Mouse (Mus musculus) MEL (cell line): ENCODE data around the gene Mon1a. TPM values are rescaled to one million over a fixed set of nuclear protein-coding genes. Genes with fewer than 3 reads are reported as not detected.
A peak's percentile ranks its signal among the peaks of the same experiment; 100 is the strongest.

ENCODE experiments used
- DNase-seq: peaks from one replicate; pipeline ENCODE4 v3.0.0; 2011; ENCODE audit warnings: low read depth, low spot score
- H3K27ac ChIP-seq: 2 replicates; pipeline ENCODE4 v1.5.1; 2012; ENCODE audit warnings: low read depth, mild to moderate bottlenecking, control low read depth, low read length, moderate library complexity; ENCODE audit not compliant: control insufficient read depth
- H3K27me3 ChIP-seq, 2 experiments: fragments of 150-350 bp in 1 of 2; sonication (generic) in 1 of 2; 2 replicates each; pipeline ENCODE4 v1.6.1; 2012; ENCODE audit warnings: low read length in 2 of 2, mild to moderate bottlenecking in 2 of 2, improper control_type of control experiment in 1 of 2, moderate library complexity in 1 of 2; ENCODE audit not compliant: insufficient read depth in 2 of 2, control insufficient read depth in 1 of 2
- H3K36me3 ChIP-seq, 2 experiments: 2 replicates each; pipeline ENCODE4 v1.6.1; 2012 to 2014; ENCODE audit warnings: low read length in 2 of 2, improper control_type of control experiment in 1 of 2, inconsistent platforms in 1 of 2, mild to moderate bottlenecking in 1 of 2; ENCODE audit not compliant: insufficient read depth in 2 of 2, control insufficient read depth in 1 of 2
- H3K4me1 ChIP-seq, 2 experiments: fragments of 150-350 bp in 1 of 2; sonication (generic) in 1 of 2; 2 replicates each; pipeline ENCODE4 v1.6.1; 2012; ENCODE audit warnings: low read length in 2 of 2, improper control_type of control experiment in 1 of 2, mild to moderate bottlenecking in 1 of 2; ENCODE audit not compliant: insufficient read depth in 2 of 2, control insufficient read depth in 1 of 2
- H3K4me3 ChIP-seq, 2 experiments: fragments of 150-350 bp in 1 of 2; sonication (generic) in 1 of 2; 2 replicates each; pipeline ENCODE4 v1.5.1; 2012; ENCODE audit warnings: low read depth in 2 of 2, low read length in 2 of 2, mild to moderate bottlenecking in 2 of 2, moderate library complexity in 2 of 2, control low read depth in 1 of 2, improper control_type of control experiment in 1 of 2; ENCODE audit not compliant: control insufficient read depth in 1 of 2, insufficient read depth in 1 of 2
- H3K79me2 ChIP-seq: 2 replicates; pipeline ENCODE4 v1.6.1; 2012; ENCODE audit warnings: mild to moderate bottlenecking, low read length, moderate library complexity; ENCODE audit not compliant: control insufficient read depth, poor library complexity, insufficient read depth
- H3K9ac ChIP-seq: 2 replicates; pipeline ENCODE4 v1.6.1; 2012; ENCODE audit warnings: low read depth, mild to moderate bottlenecking, control low read depth, low read length, moderate library complexity; ENCODE audit not compliant: control insufficient read depth, poor library complexity, severe bottlenecking
- H3K9me3 ChIP-seq: fragments of 150-350 bp; sonication (generic); replicated peaks from 2 replicates; pipeline ENCODE4 v1.6.1; 2012; ENCODE audit warnings: mild to moderate bottlenecking, low read length, improper control_type of control experiment, moderate library complexity; ENCODE audit not compliant: insufficient read depth
- CHD1 ChIP-seq: IDR thresholded peaks from 2 replicates; pipeline ENCODE4 v1.6.1; 2012; ENCODE audit warnings: low read depth, mild to moderate bottlenecking, inconsistent platforms, low read length, improper control_type of control experiment
- CHD2 ChIP-seq: IDR thresholded peaks from 2 replicates; pipeline ENCODE4 v1.6.1; 2011; ENCODE audit warnings: low read length, improper control_type of control experiment
- CTCF ChIP-seq, 3 experiments: IDR thresholded peaks in 2 of 3; conservative IDR thresholded peaks in 1 of 3; 2 replicates each; pipeline ENCODE4 v1.5.1; 2011 to 2012; ENCODE audit warnings: low read length in 3 of 3, low read depth in 2 of 3, mild to moderate bottlenecking in 2 of 3, improper control_type of control experiment in 1 of 3, inconsistent platforms in 1 of 3, mixed read lengths in 1 of 3, moderate library complexity in 1 of 3; ENCODE audit not compliant: control insufficient read depth in 1 of 3, insufficient read depth in 1 of 3, poor library complexity in 1 of 3, severe bottlenecking in 1 of 3
- ELF1 ChIP-seq: IDR thresholded peaks from 2 replicates; pipeline ENCODE4 v1.6.1; 2014; ENCODE audit warnings: low read depth, mild to moderate bottlenecking, inconsistent platforms, low read length, improper control_type of control experiment, moderate library complexity
- EP300 ChIP-seq, 2 experiments: IDR thresholded peaks; 2 replicates each; pipeline ENCODE4 v1.6.1; 2011; ENCODE audit warnings: improper control_type of control experiment in 2 of 2, low read length in 2 of 2, low read depth in 1 of 2, mild to moderate bottlenecking in 1 of 2
- ETS1 ChIP-seq: IDR thresholded peaks from 2 replicates; pipeline ENCODE4 v1.6.1; 2012; ENCODE audit warnings: low read depth, mild to moderate bottlenecking, inconsistent platforms, low read length, improper control_type of control experiment, moderate library complexity
- GABPA ChIP-seq: IDR thresholded peaks from 2 replicates; pipeline ENCODE4 v1.6.1; 2012; ENCODE audit warnings: low read depth, mild to moderate bottlenecking, inconsistent platforms, low read length, improper control_type of control experiment, moderate library complexity
- GATA1 ChIP-seq: IDR thresholded peaks from 2 replicates; pipeline ENCODE4 v1.6.1; 2011; ENCODE audit warnings: low read depth, low read length, improper control_type of control experiment
- HCFC1 ChIP-seq: IDR thresholded peaks from 2 replicates; pipeline ENCODE4 v1.6.1; 2012; ENCODE audit warnings: low read depth, mild to moderate bottlenecking, inconsistent platforms, low read length, improper control_type of control experiment, moderate library complexity
- KAT2A ChIP-seq: conservative IDR thresholded peaks from 2 replicates; pipeline ENCODE4 v1.6.1; 2012; ENCODE audit warnings: low read depth, low read length, improper control_type of control experiment, inconsistent platforms
- MAFK ChIP-seq: IDR thresholded peaks from 2 replicates; pipeline ENCODE4 v1.6.1; 2011; ENCODE audit warnings: low read depth, mild to moderate bottlenecking, low read length, improper control_type of control experiment, borderline replicate concordance
- MAZ ChIP-seq: IDR thresholded peaks from 2 replicates; pipeline ENCODE4 v1.6.1; 2012; ENCODE audit warnings: low read depth, mild to moderate bottlenecking, inconsistent platforms, low read length, improper control_type of control experiment
- MYB ChIP-seq: IDR thresholded peaks from 2 replicates; pipeline ENCODE4 v1.6.1; 2011; ENCODE audit warnings: mild to moderate bottlenecking, low read depth, low read length, improper control_type of control experiment
- MYC ChIP-seq: IDR thresholded peaks from 2 replicates; pipeline ENCODE4 v1.6.1; 2011; ENCODE audit warnings: low read depth, mild to moderate bottlenecking, low read length, improper control_type of control experiment, moderate library complexity
- NELFE ChIP-seq: IDR thresholded peaks from 2 replicates; pipeline ENCODE4 v1.6.1; 2011; ENCODE audit warnings: low read depth, low read length, improper control_type of control experiment
- POLR2A ChIP-seq, 2 experiments: IDR thresholded peaks; 2 replicates each; pipeline ENCODE4 v1.6.1; 2011 to 2012; ENCODE audit warnings: low read length in 2 of 2, mild to moderate bottlenecking in 2 of 2, control low read depth in 1 of 2, improper control_type of control experiment in 1 of 2, low read depth in 1 of 2, moderate library complexity in 1 of 2; ENCODE audit not compliant: control insufficient read depth in 1 of 2, insufficient read depth in 1 of 2, poor library complexity in 1 of 2
- POLR2AphosphoS2 ChIP-seq: IDR thresholded peaks from 2 replicates; pipeline ENCODE4 v1.6.1; 2011; ENCODE audit warnings: low read length, improper control_type of control experiment
- POLR2AphosphoS5 ChIP-seq: IDR thresholded peaks from 2 replicates; pipeline ENCODE4 v1.6.1; 2012; ENCODE audit warnings: low read depth, borderline replicate concordance, mild to moderate bottlenecking, inconsistent platforms, low read length, moderate library complexity, mixed read lengths
- RAD21 ChIP-seq: IDR thresholded peaks from 2 replicates; pipeline ENCODE4 v1.6.1; 2011; ENCODE audit warnings: mild to moderate bottlenecking, low read depth, low read length, improper control_type of control experiment
- RCOR1 ChIP-seq: IDR thresholded peaks from 2 replicates; pipeline ENCODE4 v1.6.1; 2012; ENCODE audit warnings: low read depth, mild to moderate bottlenecking, inconsistent platforms, low read length, improper control_type of control experiment
- SIN3A ChIP-seq: IDR thresholded peaks from 2 replicates; pipeline ENCODE4 v1.6.1; 2012; ENCODE audit warnings: low read length, improper control_type of control experiment, inconsistent platforms
- SMC3 ChIP-seq: IDR thresholded peaks from 2 replicates; pipeline ENCODE4 v1.6.1; 2011; ENCODE audit warnings: low read depth, low read length, improper control_type of control experiment
- TAL1 ChIP-seq: IDR thresholded peaks from 2 replicates; pipeline ENCODE4 v1.6.1; 2012; ENCODE audit warnings: mild to moderate bottlenecking, inconsistent platforms, low read length, moderate library complexity, mixed read lengths
- TBP ChIP-seq: IDR thresholded peaks from 2 replicates; pipeline ENCODE4 v1.8.0; 2011; ENCODE audit warnings: low read depth, low read length, improper control_type of control experiment
- TCF12 ChIP-seq: IDR thresholded peaks from 2 replicates; pipeline ENCODE4 v1.6.1; 2014; ENCODE audit warnings: low read depth, mild to moderate bottlenecking, inconsistent platforms, low read length, improper control_type of control experiment, moderate library complexity
- UBTF ChIP-seq: IDR thresholded peaks from 2 replicates; pipeline ENCODE4 v1.6.1; 2012; ENCODE audit warnings: low read depth, mild to moderate bottlenecking, inconsistent platforms, low read length, improper control_type of control experiment, moderate library complexity, borderline replicate concordance; ENCODE audit not compliant: insufficient read depth
- USF1 ChIP-seq: IDR thresholded peaks from 2 replicates; pipeline ENCODE4 v1.6.1; 2014; ENCODE audit warnings: low read depth, mild to moderate bottlenecking, inconsistent platforms, low read length, improper control_type of control experiment, moderate library complexity
- USF2 ChIP-seq, 2 experiments: IDR thresholded peaks; 2 replicates each; pipeline ENCODE4 v1.6.1; 2011 to 2012; ENCODE audit warnings: improper control_type of control experiment in 2 of 2, low read length in 2 of 2, borderline replicate concordance in 1 of 2, inconsistent platforms in 1 of 2, low read depth in 1 of 2, mild to moderate bottlenecking in 1 of 2; ENCODE audit not compliant: insufficient read depth in 1 of 2
- ZC3H11A ChIP-seq: IDR thresholded peaks from 2 replicates; pipeline ENCODE4 v1.6.1; 2012; ENCODE audit warnings: low read depth, mild to moderate bottlenecking, inconsistent platforms, low read length, improper control_type of control experiment
- ZNF384 ChIP-seq: IDR thresholded peaks from 2 replicates; pipeline ENCODE4 v1.6.1; 2012; ENCODE audit warnings: low read depth, mild to moderate bottlenecking, inconsistent platforms, low read length, improper control_type of control experiment
- polyA plus RNA-seq, 2 experiments: library from polyadenylated mRNA; stranded (reverse) in 1 of 2; unstranded in 1 of 2; fragments of >175 nt in 1 of 2; fragments of >200 nt in 1 of 2; gene quantifications; 2 replicates each; pipeline versions ENCODE4 v1.2.1 to v1.2.4; 2012; ENCODE audit warnings: low replicate concordance in 2 of 2, low read depth in 1 of 2; ENCODE audit not compliant: insufficient read length in 2 of 2, insufficient read depth in 1 of 2, missing spikeins in 1 of 2
- total RNA-seq: library from RNA; depleted of rRNA; stranded (reverse); fragments of 300-350 nt; gene quantifications from 2 replicates; pipeline ENCODE4 v1.2.3, GENCODE M21; 2012

The Mon1a gene
- total and polyA plus RNA-seq, 3 experiments, result 11.5 to 13.5 TPM; not detected in 1

DNA sequence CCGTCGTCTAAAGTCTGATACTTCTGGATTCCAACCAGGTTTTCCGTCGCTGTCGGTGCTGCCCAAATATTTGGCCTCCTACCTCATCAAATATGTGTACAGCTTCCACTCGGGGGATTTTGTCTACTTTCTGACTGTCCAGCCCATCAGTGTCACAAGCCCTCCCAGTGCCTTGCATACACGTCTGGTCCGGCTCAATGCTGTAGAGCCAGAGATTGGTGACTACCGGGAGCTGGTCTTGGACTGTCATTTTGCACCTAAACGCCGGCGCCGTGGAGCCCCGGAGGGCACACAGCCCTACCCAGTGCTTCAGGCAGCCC lies 19.8 kb downstream of the Mon1a start:
- H3K4me3 ChIP-seq, result no peak overlapping the region
- H3K27ac ChIP-seq, result peak overlapping the region; percentile 95
- TF ChIP-seq ELF1 (no peak), ZNF384 (no peak)
- H3K36me3 ChIP-seq, result peaks cover 0 to 29% of the 10 kb centered on the region in 2 experiments; a peak in 2 of 4 replicates
- H3K9me3 ChIP-seq, result no peaks in the 10 kb centered on the region
- no peak for DNase-seq
- no peaks in the 10 kb centered on the region for H3K27me3 ChIP-seq
- H3K9ac ChIP-seq, result peak overlapping the region; percentile 66
- H3K4me1 ChIP-seq, result peaks cover 5 to 38% of the 10 kb centered on the region in 2 experiments
- no peaks in the 10 kb centered on the region; the same call in 1 of the 2 replicates for H3K79me2 ChIP-seq

GRCm38 (mm10) chr9:107908410-107909158 lies 20.6 kb downstream of the Mon1a start:
- Histone ChIP-seq H3K9ac (peak overlapping the region; percentile 66), H3K4me1 (peaks cover 5 to 38% of the 10 kb centered on the region in 2 experiments), H3K4me3 (peak overlapping the region; percentile 52 to 53), H3K79me2 (no peaks in the 10 kb centered on the region; the same call in 1 of the 2 replicates), H3K27ac (peak overlapping the region; percentile 95), H3K27me3 (no peaks in the 10 kb centered on the region), H3K9me3 (no peaks in the 10 kb centered on the region), H3K36me3 (peaks cover 0 to 29% of the 10 kb centered on the region in 2 experiments; a peak in 2 of 4 replicates)
- peak; percentile 92 for DNase-seq
- no peak for TF ChIP-seq CTCF (IDR thresholded peaks at IDR 0.05 in 2 of 3, conservative IDR thresholded peaks at IDR 0.05 in 1 of 3; ENCODE audit: control insufficient read depth in 1 of 3, insufficient read depth in 1 of 3, low read depth in 2 of 3, low read length in 3 of 3, poor library complexity in 1 of 3, severe bottlenecking in 1 of 3)
- peak; percentile 69 to 78 for TF ChIP-seq EP300 (IDR thresholded peaks at IDR 0.05; ENCODE audit: low read depth in 1 of 2, low read length in 2 of 2)
- no peak for TF ChIP-seq GABPA
- TF ChIP-seq POLR2AphosphoS5, result no peak
- TF ChIP-seq NELFE, result no peak; the same call in 1 of the 2 replicates
- TF ChIP-seq USF2 (IDR thresholded peaks at IDR 0.05; ENCODE audit: borderline replicate concordance in 1 of 2, insufficient read depth in 1 of 2, low read depth in 1 of 2, low read length in 2 of 2), result no peak
- no peak for TF ChIP-seq ZC3H11A
- TF ChIP-seq POLR2A (IDR thresholded peaks at IDR 0.05; ENCODE audit: control insufficient read depth in 1 of 2, insufficient read depth in 1 of 2, low read depth in 1 of 2, low read length in 2 of 2, poor library complexity in 1 of 2), result peak; percentile 32 to 61; a peak in 2 of 4 replicates
- TF ChIP-seq ETS1, result peak; percentile 91
- peak; percentile 3; the same call in 1 of the 2 replicates for TF ChIP-seq SMC3
- 0 out of 2 replicates have a peak, but pooled peaks have one; percentile 19 for TF ChIP-seq USF1
- TF ChIP-seq TBP, result peak; percentile 74
- TF ChIP-seq MAFK, result no peak
- TF ChIP-seq CHD2, result peak; percentile 31; the same call in 1 of the 2 replicates
- 0 out of 2 replicates have a peak, but pooled peaks have one; percentile 33 for TF ChIP-seq MYC
- peak; percentile 83 for TF ChIP-seq SIN3A
- TF ChIP-seq RCOR1, result peak; percentile 83
- peak; percentile 78 for TF ChIP-seq MAZ
- TF ChIP-seq UBTF, result no peak
- 0 out of 2 replicates have a peak, but pooled peaks have one; percentile 10 for TF ChIP-seq MYB
- TF ChIP-seq KAT2A, result peak; percentile 47
- TF ChIP-seq HCFC1, result 0 out of 2 replicates have a peak, but pooled peaks have one; percentile 42
- TF ChIP-seq TAL1, result peak; percentile 52
- peak; percentile 76 for TF ChIP-seq GATA1
- no peak for TF ChIP-seq ELF1
- peak; percentile 66 for TF ChIP-seq TCF12
- TF ChIP-seq RAD21, result no peak
- 0 out of 2 replicates have a peak, but pooled peaks have one; percentile 53 for TF ChIP-seq CHD1
- TF ChIP-seq POLR2AphosphoS2, result peak; percentile 74; the same call in 1 of the 2 replicates
